Mouse (Mus musculus): ENCODE results near the gene A930017K11Rik. TPM values are rescaled to one million over a fixed set of nuclear protein-coding genes. Genes with fewer than 3 reads are reported as not detected.

The A930017K11Rik gene
- polyA plus RNA-seq, 1 experiment from 2014 or later, result 0.19 TPM

DNA sequence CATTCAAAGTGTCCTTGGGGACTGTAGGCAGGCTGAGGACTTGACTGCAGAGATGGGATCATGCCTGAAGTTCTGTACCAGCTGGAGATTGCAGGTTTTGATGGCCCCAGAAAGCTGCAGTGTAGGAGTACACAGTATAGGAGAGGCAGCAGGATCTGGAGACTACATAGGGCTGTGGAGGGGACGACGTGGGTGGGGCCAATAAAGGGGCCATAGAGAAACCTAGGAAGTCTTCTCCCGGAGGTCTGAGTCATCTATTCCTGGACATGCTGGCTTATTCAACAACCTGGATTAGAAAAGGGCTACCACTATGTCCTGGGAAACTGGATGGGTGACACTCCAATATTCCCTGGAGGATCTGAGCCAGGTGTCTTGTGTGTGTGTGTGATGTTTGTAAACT is 3.4 kb upstream of the A930017K11Rik start:
- Histone ChIP-seq H3K36me3 (peaks cover 37% of the 10 kb centered on the region), H3K27ac (replicated peaks) (no peak overlapping the region), H3K9me3 (replicated peaks) (no peaks in the 10 kb centered on the region), H3K4me1 (peaks cover 18% of the 10 kb centered on the region), H3K4me3 (no peak overlapping the region), H3K27me3 (ENCODE audit: low read depth, poor library complexity, severe bottlenecking) (peaks cover 42% of the 10 kb centered on the region)
- WGBS, result 73% methylated on average over 3 of the region's 3 CpGs
- DNase-seq (ENCODE audit: low spot score), result no peak

GRCm38 (mm10) chr17:25954671-25955070 is 2.3 kb upstream of the A930017K11Rik start:
- DNase-seq (ENCODE audit: low spot score), result no peak
- Histone ChIP-seq H3K4me1 (peaks cover 21% of the 10 kb centered on the region), H3K27me3 (ENCODE audit: low read depth, poor library complexity, severe bottlenecking) (peaks cover 52% of the 10 kb centered on the region), H3K27ac (replicated peaks) (no peak overlapping the region), H3K36me3 (peaks cover 26% of the 10 kb centered on the region), H3K9me3 (replicated peaks) (no peaks in the 10 kb centered on the region), H3K4me3 (no peak overlapping the region)
- WGBS, result 83% methylated on average over 2 of the region's 2 CpGs

- 76% methylated on average over 5 of the region's 5 CpGs for WGBS
- Histone ChIP-seq H3K27me3 (ENCODE audit: low read depth, poor library complexity, severe bottlenecking) (peaks cover 55% of the 10 kb centered on the region), H3K9me3 (replicated peaks) (no peaks in the 10 kb centered on the region), H3K36me3 (peaks cover 12% of the 10 kb centered on the region), H3K27ac (replicated peaks) (no peak overlapping the region), H3K4me1 (peaks cover 21% of the 10 kb centered on the region), H3K4me3 (no peak overlapping the region)
- no peak for DNase-seq (ENCODE audit: low spot score)
Measured at GRCm38 (mm10) chr17:25953161-25953560, 796 bp upstream of the A930017K11Rik start.

- H3K4me3 ChIP-seq, result peak overlapping the region; percentile 52
- WGBS, result 1% methylated on average over 33 of the region's 33 CpGs
- no peaks in the 10 kb centered on the region for H3K9me3 ChIP-seq (replicated peaks)
- H3K27me3 ChIP-seq (ENCODE audit: low read depth, poor library complexity, severe bottlenecking), result peaks cover 59% of the 10 kb centered on the region
- H3K4me1 ChIP-seq, result peaks cover 29% of the 10 kb centered on the region
- no peak overlapping the region; the same call in 1 of the 2 replicates for H3K27ac ChIP-seq (replicated peaks)
- H3K36me3 ChIP-seq, result no peaks in the 10 kb centered on the region
- DNase-seq (ENCODE audit: low spot score), result no peak
Measured at GRCm38 (mm10) chr17:25951225-25951802, 1.1 kb downstream of the A930017K11Rik start.

- H3K9me3 ChIP-seq (replicated peaks), result no peaks in the 10 kb centered on the region
- H3K4me3 ChIP-seq, result peak overlapping the region; percentile 52; the same call in 1 of the 2 replicates
- H3K27me3 ChIP-seq (ENCODE audit: low read depth, poor library complexity, severe bottlenecking), result peaks cover 62% of the 10 kb centered on the region
- no peak for DNase-seq (ENCODE audit: low spot score)
- no peak overlapping the region for H3K27ac ChIP-seq (replicated peaks)
- H3K4me1 ChIP-seq, result peaks cover 35% of the 10 kb centered on the region
- no peaks in the 10 kb centered on the region for H3K36me3 ChIP-seq
- 16% methylated on average over 3 of the region's 3 CpGs for WGBS
Measured at GRCm38 (mm10) chr17:25950706-25951105, 1.7 kb downstream of the A930017K11Rik start.

GRCm38 (mm10) chr17:25949981-25950380 is 2.4 kb downstream of the A930017K11Rik start:
- WGBS, result 80% methylated on average over 5 of the region's 5 CpGs
- H3K27ac ChIP-seq (replicated peaks), result no peak overlapping the region
- peaks cover 40% of the 10 kb centered on the region for H3K4me1 ChIP-seq
- DNase-seq (ENCODE audit: low spot score), result no peak
- H3K4me3 ChIP-seq, result no peak overlapping the region
- no peaks in the 10 kb centered on the region for H3K9me3 ChIP-seq (replicated peaks)
- peaks cover 65% of the 10 kb centered on the region for H3K27me3 ChIP-seq (ENCODE audit: low read depth, poor library complexity, severe bottlenecking)
- no peaks in the 10 kb centered on the region for H3K36me3 ChIP-seq

GRCm38 (mm10) chr17:25948051-25948450 is 4.3 kb downstream of the A930017K11Rik start:
- 81% methylated on average over 8 of the region's 8 CpGs for WGBS
- no peak overlapping the region for H3K27ac ChIP-seq (replicated peaks)

GRCm38 (mm10) chr17:25947576-25947975 is 4.8 kb downstream of the A930017K11Rik start:
- DNase-seq (ENCODE audit: low spot score), result no peak
- Histone ChIP-seq H3K4me3 (no peak overlapping the region), H3K27me3 (ENCODE audit: low read depth, poor library complexity, severe bottlenecking) (peaks cover 41% of the 10 kb centered on the region), H3K9me3 (replicated peaks) (no peaks in the 10 kb centered on the region), H3K27ac (replicated peaks) (peak overlapping the region; percentile 29), H3K36me3 (no peaks in the 10 kb centered on the region), H3K4me1 (peaks cover 56% of the 10 kb centered on the region)
- 89% methylated on average over 4 of the region's 4 CpGs for WGBS

More at GRCm38 (mm10) chr17:25948051-25948450, 4.3 kb downstream of the A930017K11Rik start:
- H3K4me3 ChIP-seq, result no peak overlapping the region
- H3K27me3 ChIP-seq (ENCODE audit: low read depth, poor library complexity, severe bottlenecking), result peaks cover 46% of the 10 kb centered on the region
- H3K4me1 ChIP-seq, result peaks cover 56% of the 10 kb centered on the region
- H3K9me3 ChIP-seq (replicated peaks), result no peaks in the 10 kb centered on the region
- no peak for DNase-seq (ENCODE audit: low spot score)
- no peaks in the 10 kb centered on the region for H3K36me3 ChIP-seq

GRCm38 (mm10) chr17:25946891-25947290 is 5.5 kb downstream of the A930017K11Rik start:
- WGBS, result 86% methylated on average over 8 of the region's 8 CpGs
- Histone ChIP-seq H3K27ac (replicated peaks) (peak overlapping the region; percentile 42; the same call in 1 of the 2 replicates), H3K27me3 (ENCODE audit: low read depth, poor library complexity, severe bottlenecking) (peaks cover 34% of the 10 kb centered on the region), H3K4me1 (peaks cover 57% of the 10 kb centered on the region), H3K4me3 (0 out of 2 replicates have a peak overlapping the region, but pooled peaks have one; percentile 7), H3K36me3 (no peaks in the 10 kb centered on the region), H3K9me3 (replicated peaks) (no peaks in the 10 kb centered on the region)
- no peak for DNase-seq (ENCODE audit: low spot score)

- H3K9me3 ChIP-seq (replicated peaks), result no peaks in the 10 kb centered on the region
- H3K36me3 ChIP-seq, result no peaks in the 10 kb centered on the region
- peak overlapping the region; percentile 52 for H3K27ac ChIP-seq (replicated peaks)
- H3K27me3 ChIP-seq (ENCODE audit: low read depth, poor library complexity, severe bottlenecking), result peaks cover 29% of the 10 kb centered on the region
- WGBS, result 80% methylated on average over 7 of the region's 7 CpGs
- H3K4me3 ChIP-seq, result no peak overlapping the region
- DNase-seq (ENCODE audit: low spot score), result no peak
- peaks cover 54% of the 10 kb centered on the region for H3K4me1 ChIP-seq
Measured at GRCm38 (mm10) chr17:25946349-25946748, 6.0 kb downstream of the A930017K11Rik start.

GRCm38 (mm10) chr17:25945517-25946155 is 6.7 kb downstream of the A930017K11Rik start:
- Histone ChIP-seq H3K27ac (replicated peaks) (peak overlapping the region; percentile 52), H3K4me3 (no peak overlapping the region), H3K27me3 (ENCODE audit: low read depth, poor library complexity, severe bottlenecking) (peaks cover 22% of the 10 kb centered on the region), H3K9me3 (replicated peaks) (no peaks in the 10 kb centered on the region), H3K36me3 (no peaks in the 10 kb centered on the region), H3K4me1 (peaks cover 57% of the 10 kb centered on the region)
- no peak for DNase-seq (ENCODE audit: low spot score)
- WGBS, result 65% methylated on average over 9 of the region's 9 CpGs

- 52% methylated on average over 6 of the region's 6 CpGs for WGBS
- H3K4me3 ChIP-seq, result no peak within 1 kb of the TSS
- no peak for DNase-seq (ENCODE audit: low spot score)
- peak within 1 kb of the TSS; percentile 52 for H3K27ac ChIP-seq (replicated peaks)
- no peaks in the 10 kb centered on the region for H3K9me3 ChIP-seq (replicated peaks)
- peaks cover 11% of the 10 kb centered on the region for H3K27me3 ChIP-seq (ENCODE audit: low read depth, poor library complexity, severe bottlenecking)
- H3K4me1 ChIP-seq, result peaks cover 61% of the 10 kb centered on the region
- H3K36me3 ChIP-seq, result no peaks in the 10 kb centered on the region
Measured at GRCm38 (mm10) chr17:25944366-25945163, 7.8 kb downstream of the A930017K11Rik start, which contains the start of the genes Pigq and Nhlrc4. Pigq (minus strand) TSS chr17:25944936. Nhlrc4 (minus strand) TSS chr17:25944961.

Data from midbrain, embryonic 10.5 days (tissue).